Mouse (Mus musculus) neural tube, embryonic 11.5 days (tissue): ENCODE results near the gene Matk. TPM values are rescaled to one million over a fixed set of nuclear protein-coding genes. Genes with fewer than 3 reads are reported as not detected.
A peak's percentile ranks its signal among the peaks of the same experiment; 100 is the strongest.

Source experiments
- ATAC-seq: fragments of 200-750 bp; cut with Nextera tagmentation; 2 replicates; pipeline ENCODE4 v1.8.0; 2017; ENCODE audit warnings: moderate number of reproducible peaks, mild to moderate bottlenecking, moderate TSS enrichment, moderate library complexity; ENCODE audit not compliant: insufficient read depth, low FRiP score, low TSS enrichment
- DNase-seq: peaks from one replicate; pipeline ENCODE4 v3.0.0-alpha.2; 2015; ENCODE audit warnings: low spot score
- H3K27ac ChIP-seq: fragments of 300-500 bp; sonication (generic); 2 replicates; pipeline ENCODE4 v1.5.1; 2014; ENCODE audit warnings: low read depth, mild to moderate bottlenecking, low read length
- H3K27me3 ChIP-seq: fragments of 300-500 bp; sonication (generic); 2 replicates; pipeline ENCODE4 v1.6.1; 2014; ENCODE audit warnings: mild to moderate bottlenecking, low read length, mixed read lengths; ENCODE audit not compliant: control insufficient read depth, insufficient read depth
- H3K36me3 ChIP-seq: fragments of 300-500 bp; sonication (generic); 2 replicates; pipeline ENCODE4 v1.6.1; 2014; ENCODE audit warnings: mild to moderate bottlenecking, low read length, moderate library complexity, mixed read lengths; ENCODE audit not compliant: control insufficient read depth, insufficient read depth
- H3K4me1 ChIP-seq: fragments of 300-500 bp; sonication (generic); 2 replicates; pipeline ENCODE4 v1.6.1; 2014; ENCODE audit warnings: low read length, mixed read lengths; ENCODE audit not compliant: control insufficient read depth, insufficient read depth
- H3K4me2 ChIP-seq: fragments of 300-500 bp; sonication (generic); 2 replicates; pipeline ENCODE4 v1.6.1; 2014; ENCODE audit warnings: low read depth, mild to moderate bottlenecking, moderate library complexity
- H3K4me3 ChIP-seq: fragments of 300-500 bp; sonication (generic); 2 replicates; pipeline ENCODE4 v1.5.1; 2014; ENCODE audit warnings: low read depth, low read length
- H3K9ac ChIP-seq: fragments of 300-500 bp; sonication (generic); 2 replicates; pipeline ENCODE4 v1.6.1; 2014; ENCODE audit warnings: mild to moderate bottlenecking, low read length
- H3K9me3 ChIP-seq: fragments of 300-500 bp; sonication (generic); 2 replicates; pipeline ENCODE4 v1.6.1; 2016; ENCODE audit warnings: low read length; ENCODE audit not compliant: control insufficient read depth
- WGBS: fragments of 180-500 bp; shearing (Covaris S2); extraction: QIAGEN DNeasy Blood & Tissue Kit; methylation state at CpG from one replicate; pipeline ENCODE4 v1.1.7; 2014; 5-methylcytosine and 5-hydroxymethylcytosine counted together
- polyA plus RNA-seq: library from polyadenylated mRNA; unstranded; fragments of >200 nt; fragmentation: Nextera tagmentation; extraction: Ambion mirVana; gene quantifications from 2 replicates; pipeline ENCODE4 v1.2.1, GENCODE M21; 2014

Gene Matk
- polyA plus RNA-seq, 1 experiment from 2014 or later = 3.0 TPM

DNA sequence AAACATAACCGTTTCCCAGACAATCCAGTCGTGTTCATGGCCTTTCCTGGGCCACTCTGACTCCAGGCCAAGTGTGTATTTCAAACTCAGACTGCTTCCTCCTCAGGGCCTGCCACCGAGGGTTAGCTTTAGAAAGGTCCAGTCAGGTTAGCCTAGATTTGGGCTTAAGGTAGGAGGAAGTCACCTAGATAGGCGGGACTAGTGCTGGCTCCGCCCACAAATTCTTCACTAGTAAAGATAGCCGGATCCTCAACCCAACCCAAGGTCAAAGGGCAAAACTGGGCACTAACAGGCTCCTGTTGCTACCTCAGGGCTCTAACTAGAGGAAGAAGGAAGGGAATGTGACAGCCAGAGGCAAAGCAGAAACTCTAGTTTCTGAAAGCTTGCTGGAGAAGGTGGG is 33.9 kb downstream of the Matk start:
- Histone ChIP-seq H3K4me1 (no peaks in the 10 kb centered on the region; the same call in 1 of the 2 replicates), H3K4me2 (no peak overlapping the region), H3K27ac (no peak overlapping the region), H3K9me3 (no peaks in the 10 kb centered on the region), H3K27me3 (peaks cover 49% of the 10 kb centered on the region), H3K9ac (no peak overlapping the region), H3K36me3 (no peaks in the 10 kb centered on the region), H3K4me3 (no peak overlapping the region)
- ATAC-seq (no peak), DNase-seq (no peak)
- 44% methylated on average over 6 of the region's 6 CpGs for WGBS

DNA sequence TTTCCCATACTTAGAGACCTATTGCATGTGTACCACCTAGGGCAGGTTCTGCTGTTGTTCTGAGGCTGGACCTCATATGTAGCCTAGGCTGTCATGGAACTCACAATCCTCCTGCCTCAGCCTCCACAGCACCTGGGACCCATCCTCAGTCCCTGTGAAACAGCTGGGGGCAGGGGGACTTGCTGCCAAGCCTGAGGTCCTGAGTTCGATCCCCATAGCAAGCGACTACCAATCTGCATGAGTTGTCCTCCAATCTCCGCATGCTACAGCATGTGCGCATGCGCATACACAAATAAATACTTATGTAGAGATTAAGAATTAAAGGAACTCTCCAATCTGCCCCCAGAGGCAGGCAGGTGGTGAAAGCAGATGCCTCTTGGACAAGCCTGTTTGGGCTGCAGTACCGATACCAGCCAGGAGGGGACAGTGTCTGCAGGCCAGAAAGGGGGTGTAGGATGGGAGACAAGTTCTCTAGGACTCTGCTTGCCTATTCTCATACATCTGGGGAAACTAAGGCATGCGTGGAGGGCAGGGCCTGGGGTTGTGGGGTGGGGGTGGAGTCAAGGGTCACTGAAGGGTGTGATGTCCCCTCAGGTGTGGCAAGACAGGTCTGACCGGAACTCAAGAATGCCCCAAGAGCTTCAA is 34.9 kb downstream of the Matk start:
- WGBS = 55% methylated on average over 8 of the region's 8 CpGs
- DNase-seq (peak; percentile 60), ATAC-seq (no peak)
- H3K4me2 ChIP-seq = no peak overlapping the region
- H3K4me1 ChIP-seq = no peaks in the 10 kb centered on the region; the same call in 1 of the 2 replicates
- no peaks in the 10 kb centered on the region for H3K36me3 ChIP-seq
- H3K27me3 ChIP-seq = peaks cover 49% of the 10 kb centered on the region
- no peak overlapping the region for H3K27ac ChIP-seq
- no peak overlapping the region for H3K9ac ChIP-seq
- H3K9me3 ChIP-seq = no peaks in the 10 kb centered on the region
- H3K4me3 ChIP-seq = no peak overlapping the region

GRCm38 (mm10) chr10:81288601-81289000 is 35.9 kb downstream of the Matk start:
- DNase-seq (peak; percentile 41), ATAC-seq (no peak)
- Histone ChIP-seq H3K9ac (no peak overlapping the region), H3K27ac (no peak overlapping the region), H3K36me3 (no peaks in the 10 kb centered on the region), H3K27me3 (peaks cover 40% of the 10 kb centered on the region), H3K4me2 (no peak overlapping the region), H3K4me1 (peaks cover 2% of the 10 kb centered on the region), H3K9me3 (no peaks in the 10 kb centered on the region), H3K4me3 (no peak overlapping the region)
- 30% methylated on average over 6 of the region's 6 CpGs for WGBS

- Histone ChIP-seq H3K27me3 (peaks cover 33% of the 10 kb centered on the region), H3K4me1 (peaks cover 9% of the 10 kb centered on the region), H3K4me2 (no peak overlapping the region), H3K4me3 (no peak overlapping the region), H3K27ac (no peak overlapping the region), H3K9ac (no peak overlapping the region), H3K36me3 (no peaks in the 10 kb centered on the region), H3K9me3 (no peaks in the 10 kb centered on the region)
- 4% methylated on average over 7 of the region's 7 CpGs for WGBS
- peak; percentile 76 for DNase-seq
- ATAC-seq = no peak
Observed at GRCm38 (mm10) chr10:81289278-81289677, 36.5 kb downstream of the Matk start.

DNA sequence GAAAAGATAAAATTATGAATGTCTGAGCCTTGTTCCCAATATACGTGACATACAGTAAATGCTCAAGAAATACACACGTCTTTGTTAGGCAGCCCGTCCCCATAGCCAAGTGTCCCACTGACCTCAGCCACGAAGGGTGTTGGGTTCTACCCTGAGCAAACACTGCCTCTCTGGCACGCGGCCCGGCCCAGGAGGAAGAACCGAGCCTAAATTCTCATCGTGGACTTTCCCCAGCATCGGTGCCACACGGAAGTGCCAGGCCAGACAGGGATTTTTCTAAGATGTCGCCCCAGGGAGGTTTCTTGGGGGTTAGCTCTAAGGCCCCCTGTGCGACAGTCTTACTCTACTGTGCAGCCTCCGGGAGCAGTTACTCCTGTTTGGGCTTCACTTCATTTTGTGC is 37.1 kb downstream of the Matk start:
- Histone ChIP-seq H3K4me3 (no peak overlapping the region), H3K36me3 (no peaks in the 10 kb centered on the region), H3K4me1 (peaks cover 12% of the 10 kb centered on the region), H3K27me3 (peaks cover 28% of the 10 kb centered on the region), H3K4me2 (no peak overlapping the region), H3K9me3 (no peaks in the 10 kb centered on the region), H3K9ac (no peak overlapping the region), H3K27ac (no peak overlapping the region)
- 65% methylated on average over 14 of the region's 14 CpGs for WGBS
- DNase-seq = no peak
- no peak for ATAC-seq

DNA sequence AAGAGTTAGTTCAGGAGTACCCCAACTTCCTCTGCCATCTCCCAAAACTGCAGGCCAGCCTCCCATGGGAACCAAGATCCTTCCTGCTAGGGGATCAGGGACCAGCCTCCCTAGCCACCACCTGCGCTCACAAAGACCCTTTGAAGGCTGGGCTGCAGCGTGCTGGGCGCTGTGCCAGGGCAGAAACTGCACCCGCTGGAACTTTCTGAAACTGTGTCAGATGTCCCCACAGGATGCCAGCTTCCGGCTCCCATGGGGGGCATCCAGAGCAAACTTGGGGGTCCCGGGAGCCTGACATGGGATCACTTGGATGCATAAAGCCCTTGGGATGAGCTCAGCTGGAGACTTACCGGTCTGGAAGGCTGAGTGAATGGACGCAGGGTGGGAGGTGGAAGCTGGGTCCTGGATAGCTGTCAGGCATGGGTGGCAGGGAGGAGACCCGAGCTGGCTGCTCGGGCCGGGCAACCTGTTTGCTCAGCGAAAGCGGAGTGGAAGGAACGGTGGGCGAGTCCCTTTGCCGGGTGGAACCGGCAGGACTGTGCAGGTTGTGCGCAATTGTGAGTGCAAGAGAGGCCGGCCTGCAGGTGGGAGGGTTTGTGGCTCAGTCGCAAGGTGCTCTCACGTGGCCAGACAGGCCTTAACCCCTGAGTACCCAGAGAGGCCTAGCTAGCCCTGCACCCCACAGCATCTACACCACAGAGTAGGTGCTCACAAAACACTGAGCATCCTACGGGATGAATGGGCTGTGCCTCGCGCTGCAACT is 38.1 kb downstream of the Matk start:
- 15% methylated on average over 24 of the region's 24 CpGs for WGBS
- H3K27me3 ChIP-seq = peaks cover 19% of the 10 kb centered on the region
- H3K4me2 ChIP-seq = no peak overlapping the region
- H3K27ac ChIP-seq = no peak overlapping the region
- H3K4me3 ChIP-seq = no peak overlapping the region
- peaks cover 12% of the 10 kb centered on the region for H3K4me1 ChIP-seq
- H3K9me3 ChIP-seq = no peaks in the 10 kb centered on the region
- H3K36me3 ChIP-seq = no peaks in the 10 kb centered on the region
- DNase-seq (no peak), ATAC-seq (no peak)
- no peak overlapping the region for H3K9ac ChIP-seq

DNA sequence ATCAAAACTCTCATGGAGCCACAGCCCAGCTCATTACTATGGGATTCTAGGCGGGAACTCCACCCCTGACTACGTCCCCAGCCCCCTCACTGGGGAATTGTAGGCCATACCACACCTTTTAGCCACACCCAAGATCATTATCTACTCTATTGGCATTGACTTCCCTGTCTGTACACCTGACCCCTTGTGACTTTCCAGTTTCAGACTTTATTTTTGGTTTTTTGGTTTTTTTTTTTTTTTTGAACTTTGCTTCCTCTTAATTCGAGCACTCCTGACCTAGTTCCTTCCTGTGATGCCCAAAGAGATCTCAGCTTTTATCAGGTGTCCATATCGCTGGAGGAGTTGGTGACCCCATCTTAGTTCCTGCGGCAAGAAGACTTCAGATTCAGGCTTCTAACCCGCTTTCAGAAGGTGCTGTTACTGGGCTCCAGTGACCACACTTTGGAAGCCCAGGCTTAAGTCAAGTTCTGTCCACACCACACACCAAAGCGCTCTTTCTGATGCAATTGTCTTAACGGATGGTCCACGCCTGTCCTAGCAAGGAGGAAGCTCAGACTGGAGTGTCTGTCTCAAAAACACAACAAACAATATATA is 38.9 kb downstream of the Matk start, which contains the start of gene Tjp3:
TSS of gene Tjp3 (minus strand) at position 71 of the 594 bp plus-strand sequence.
- no peak within 1 kb of the TSS for H3K27ac ChIP-seq
- peak within 1 kb of the TSS; percentile 87; the same call in 1 of the 2 replicates for H3K4me3 ChIP-seq
- H3K9ac ChIP-seq = no peak within 1 kb of the TSS
- peaks cover 19% of the 10 kb centered on the region for H3K27me3 ChIP-seq
- no peak within 1 kb of the TSS for H3K4me2 ChIP-seq
- DNase-seq (no peak), ATAC-seq (no peak)
- no peaks in the 10 kb centered on the region for H3K9me3 ChIP-seq
- H3K4me1 ChIP-seq = peaks cover 12% of the 10 kb centered on the region
- WGBS = 75% methylated on average over 9 of the region's 9 CpGs
- no peaks in the 10 kb centered on the region for H3K36me3 ChIP-seq

DNA sequence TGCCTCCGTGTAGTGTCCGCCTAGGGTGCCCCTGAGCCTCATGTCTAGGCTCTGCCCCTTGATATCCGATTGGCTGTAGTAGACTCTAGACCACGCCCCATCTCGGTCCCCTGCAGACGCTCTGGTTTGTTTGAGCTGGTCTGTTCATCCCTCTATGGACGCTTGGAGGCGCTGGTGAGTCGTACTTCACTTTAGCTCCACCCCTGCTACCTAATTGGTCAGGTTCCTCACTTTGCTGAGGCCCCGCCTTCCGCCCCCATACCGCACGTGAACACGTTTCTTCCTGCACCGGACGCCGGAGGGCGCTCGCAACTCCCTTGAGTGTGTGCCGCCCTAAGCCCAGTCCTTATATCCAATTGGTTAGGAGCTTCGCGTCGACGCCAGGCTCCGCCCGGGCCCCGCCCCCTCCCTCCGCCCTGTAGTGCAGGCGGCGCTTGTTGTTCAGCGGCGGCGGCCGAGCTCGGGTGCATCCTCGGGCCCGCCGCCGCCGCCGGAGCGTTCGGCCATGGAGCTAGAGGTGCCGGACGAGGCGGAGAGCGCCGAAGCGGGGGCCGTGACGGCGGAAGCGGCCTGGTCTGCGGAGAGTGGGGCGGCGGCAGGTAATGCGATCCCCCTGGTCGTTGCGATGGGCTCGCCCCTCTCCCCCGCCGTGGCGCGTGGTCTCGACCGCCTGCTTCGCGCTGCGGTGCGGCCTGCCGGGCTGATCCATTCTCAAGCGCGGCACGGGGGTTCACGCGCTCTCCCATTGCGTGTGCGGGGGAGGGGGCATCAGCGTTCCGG is 40.0 kb downstream of the Matk start, which contains the start of gene Pip5k1c:
TSS of gene Pip5k1c (plus strand) at position 410 of the 780 bp plus-strand sequence.
- WGBS = under 1% methylated on average over 65 of the region's 80 CpGs
- Histone ChIP-seq H3K4me2 (peak within 1 kb of the TSS; percentile 94), H3K27me3 (peaks cover 19% of the 10 kb centered on the region), H3K9me3 (no peaks in the 10 kb centered on the region), H3K4me3 (peak within 1 kb of the TSS; percentile 87), H3K4me1 (peaks cover 12% of the 10 kb centered on the region), H3K27ac (peak within 1 kb of the TSS; percentile 82), H3K9ac (peak within 1 kb of the TSS; percentile 87), H3K36me3 (no peaks in the 10 kb centered on the region)
- DNase-seq = peak; percentile 100
- peak; percentile 93 for ATAC-seq
